Mouse (Mus musculus): ENCODE measurements around the gene Cxadr. TPM values are rescaled to one million over a fixed set of nuclear protein-coding genes. Genes with fewer than 3 reads are reported as not detected.

Gene Cxadr
- 0.77 and 1.2 TPM in 2 replicates for polyA plus RNA-seq (2015; fragmentation: Nextera tagmentation; extraction: Ambion mirVana)

DNA sequence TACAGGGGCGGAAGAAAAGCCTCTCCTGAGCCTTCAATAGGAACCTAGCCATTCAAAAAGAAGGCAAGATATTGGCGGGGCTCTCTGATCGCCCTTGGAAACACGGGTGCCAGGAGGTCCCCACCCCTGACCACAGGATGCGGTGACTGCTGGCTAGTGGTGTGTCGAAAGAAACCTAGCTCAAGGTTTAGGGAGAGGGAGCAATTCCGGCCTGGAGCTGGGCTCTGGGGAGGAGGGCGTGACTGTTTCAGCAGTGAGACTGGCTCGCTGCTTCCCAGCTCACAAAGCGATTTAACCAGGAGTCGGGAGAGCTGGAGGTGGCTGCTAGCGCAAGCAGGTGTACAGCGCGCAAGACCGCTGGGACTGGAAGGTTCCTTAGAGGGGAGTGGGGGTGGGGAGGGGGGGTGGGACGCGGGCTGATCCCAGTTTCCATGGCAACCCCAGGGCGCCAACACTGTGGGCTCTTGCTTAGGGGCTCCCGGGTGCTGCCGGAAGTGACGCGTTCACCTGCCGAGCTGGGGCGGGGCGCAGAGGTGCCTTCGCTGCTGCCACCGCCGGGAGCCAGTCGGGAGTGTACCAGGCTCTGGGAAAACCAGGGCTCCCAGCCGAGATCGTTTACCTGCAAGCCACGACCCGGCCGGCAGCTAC is at the start of gene Cxadr:
Gene Cxadr (plus strand): TSS at position 307 of the 648 bp plus-strand sequence.

GRCm38 (mm10) chr16:78376745-78377570 is 75.7 kb downstream of the Cxadr start, which contains the start of gene Btg3:
Gene Btg3 (minus strand): TSS chr16:78377192.

Other genes starting within 250 kb of the Cxadr start
- gene Btg3, start 75.7 kb downstream of the Cxadr start, polyA plus RNA-seq (2015; fragmentation: Nextera tagmentation; extraction: Ambion mirVana): 36.0 and 37.5 TPM in 2 replicates